Comparison of ENCODE assay signal across 8 mouse cellular contexts in the genomic region with DNA sequence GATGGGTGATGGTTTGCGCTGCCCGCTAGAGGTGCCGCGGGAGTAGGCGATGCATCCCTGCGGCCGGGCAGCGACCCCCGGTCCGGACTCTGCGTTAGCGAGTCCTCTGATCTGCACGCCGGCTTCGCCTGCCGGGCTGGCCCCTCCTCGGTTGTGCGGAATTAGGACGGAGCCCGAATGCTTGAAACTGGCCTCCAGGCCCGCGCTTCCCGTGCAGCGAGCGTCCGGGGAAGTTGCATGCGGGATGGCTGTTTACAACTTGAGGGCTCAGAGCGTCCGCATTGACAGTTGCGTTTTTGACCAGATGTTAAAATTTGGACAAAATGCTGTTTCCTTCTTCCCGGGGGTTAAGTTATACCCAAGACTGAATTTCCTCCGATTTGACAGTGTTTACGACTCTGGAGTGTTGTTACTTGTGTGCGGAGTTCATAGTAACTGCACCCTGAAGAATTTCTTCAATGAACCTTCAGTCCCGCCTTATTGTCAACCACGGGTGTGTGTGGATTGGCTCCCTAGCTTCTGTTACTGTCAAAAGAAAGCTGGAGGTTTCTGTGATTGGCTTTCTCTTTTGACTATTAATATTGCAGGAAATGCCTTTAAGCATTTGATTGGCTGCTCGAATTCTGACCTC. TPM values are rescaled to one million over a fixed set of nuclear protein-coding genes. Genes with fewer than 3 reads are reported as not detected.
DNase-seq lines count a peak whose midpoint lies in the region; ATAC-seq and TF ChIP-seq lines count a peak whose summit lies in the region.

No protein-coding gene starts in this region.

- no peaks in the 10 kb centered on the region for H3K36me3 ChIP-seq in ES-Bruce4 (ENCODE audit: control insufficient read depth, insufficient read depth, low read length, poor library complexity, severe bottlenecking)
- H3K36me3 ChIP-seq in forebrain, embryonic 11.5 days (ENCODE audit: control insufficient read depth, insufficient read depth, low read length) = no peaks in the 10 kb centered on the region
- no peaks in the 10 kb centered on the region for H3K36me3 ChIP-seq in heart, embryonic 16.5 days (ENCODE audit: control insufficient read depth, insufficient read depth)
- H3K36me3 ChIP-seq in liver, embryonic 15.5 days (replicated peaks) = no peaks in the 10 kb centered on the region
- H3K36me3 ChIP-seq in neural tube, embryonic 11.5 days (ENCODE audit: control insufficient read depth, insufficient read depth, low read length) = no peaks in the 10 kb centered on the region
- no peaks in the 10 kb centered on the region for H3K36me3 ChIP-seq in stomach, embryonic 16.5 days (ENCODE audit: control insufficient read depth, insufficient read depth, low read length)

- TF ChIP-seq POLR2A in ES-Bruce4 (IDR thresholded peaks at IDR 0.05; ENCODE audit: insufficient read depth, low read length) = no peak

- peaks cover 1% of the 10 kb centered on the region for H3K4me1 ChIP-seq in ES-Bruce4 (ENCODE audit: control insufficient read depth, insufficient read depth, low read length)
- H3K4me1 ChIP-seq in forebrain, embryonic 11.5 days (replicated peaks; ENCODE audit: control insufficient read depth, insufficient read depth, low read length) = 0 out of 2 replicates have a peak, but pooled peaks cover 4% of the 10 kb centered on the region
- peaks cover 5% of the 10 kb centered on the region for H3K4me1 ChIP-seq in heart, embryonic 16.5 days (ENCODE audit: control insufficient read depth, insufficient read depth, low read length)
- peaks cover 21% of the 10 kb centered on the region for H3K4me1 ChIP-seq in liver, embryonic 15.5 days (replicated peaks)
- 0 out of 2 replicates have a peak, but pooled peaks cover 3% of the 10 kb centered on the region for H3K4me1 ChIP-seq in neural tube, embryonic 11.5 days (ENCODE audit: control insufficient read depth, insufficient read depth, low read length)
- H3K4me1 ChIP-seq in stomach, embryonic 16.5 days (ENCODE audit: control insufficient read depth, insufficient read depth, low read length) = no peaks in the 10 kb centered on the region; the same call in 1 of the 2 replicates

- no peaks in the 10 kb centered on the region for H3K27me3 ChIP-seq in ES-Bruce4 (ENCODE audit: control insufficient read depth, insufficient read depth, low read length, poor library complexity, severe bottlenecking)
- H3K27me3 ChIP-seq in forebrain, embryonic 11.5 days (ENCODE audit: control insufficient read depth, insufficient read depth, low read length) = no peaks in the 10 kb centered on the region
- H3K27me3 ChIP-seq in heart, embryonic 16.5 days (ENCODE audit: control insufficient read depth, insufficient read depth, low read length) = no peaks in the 10 kb centered on the region
- peaks cover 18% of the 10 kb centered on the region for H3K27me3 ChIP-seq in liver, embryonic 15.5 days
- H3K27me3 ChIP-seq in neural tube, embryonic 11.5 days (ENCODE audit: control insufficient read depth, insufficient read depth, low read length) = no peaks in the 10 kb centered on the region
- no peaks in the 10 kb centered on the region for H3K27me3 ChIP-seq in stomach, embryonic 16.5 days (ENCODE audit: control insufficient read depth, insufficient read depth, low read length)

- no peak for TF ChIP-seq EP300 in ES-Bruce4 (IDR thresholded peaks at IDR 0.05; ENCODE audit: insufficient read depth, low read depth, low read length)

- peak overlapping the region; percentile 57 for H3K9ac ChIP-seq in ES-Bruce4 (ENCODE audit: low read depth, poor library complexity, severe bottlenecking)
- H3K9ac ChIP-seq in forebrain, embryonic 11.5 days (ENCODE audit: low read length) = peak overlapping the region; percentile 97
- peak overlapping the region; percentile 80 for H3K9ac ChIP-seq in heart, embryonic 16.5 days (ENCODE audit: low read length)
- H3K9ac ChIP-seq in liver, embryonic 15.5 days = peak overlapping the region; percentile 91
- H3K9ac ChIP-seq in neural tube, embryonic 11.5 days (ENCODE audit: low read length) = peak overlapping the region; percentile 98
- peak overlapping the region; percentile 98 for H3K9ac ChIP-seq in stomach, embryonic 16.5 days (ENCODE audit: low read length)

- peak overlapping the region; percentile 82 for H3K4me2 ChIP-seq in forebrain, embryonic 11.5 days (ENCODE audit: low read depth, low read length, severe bottlenecking)
- H3K4me2 ChIP-seq in heart, embryonic 16.5 days (ENCODE audit: low read depth, low read length) = peak overlapping the region; percentile 89
- H3K4me2 ChIP-seq in liver, embryonic 15.5 days = peak overlapping the region; percentile 93
- H3K4me2 ChIP-seq in neural tube, embryonic 11.5 days (ENCODE audit: low read depth) = peak overlapping the region; percentile 56
- H3K4me2 ChIP-seq in stomach, embryonic 16.5 days (ENCODE audit: low read depth, low read length) = peak overlapping the region; percentile 85

- H3K27ac ChIP-seq in ES-Bruce4 (ENCODE audit: insufficient read depth, low read length) = peak overlapping the region; percentile 13; the same call in 1 of the 2 replicates
- peak overlapping the region; percentile 99 for H3K27ac ChIP-seq in forebrain, embryonic 11.5 days (ENCODE audit: low read depth, low read length)
- H3K27ac ChIP-seq in heart, embryonic 16.5 days (ENCODE audit: low read length) = peak overlapping the region; percentile 72
- peak overlapping the region; percentile 97 for H3K27ac ChIP-seq in liver, embryonic 15.5 days (replicated peaks)
- H3K27ac ChIP-seq in neural tube, embryonic 11.5 days (ENCODE audit: low read depth, low read length) = peak overlapping the region; percentile 100; the same call in 1 of the 2 replicates
- H3K27ac ChIP-seq in stomach, embryonic 16.5 days (ENCODE audit: low read length) = peak overlapping the region; percentile 99

- whole genome bisulfite sequencing in forebrain, embryonic 11.5 days = 1% methylated on average over 37 of the region's 37 CpGs
- WGBS in heart, embryonic 16.5 days = under 1% methylated on average over 37 of the region's 37 CpGs
- under 1% methylated on average over 37 of the region's 37 CpGs for whole genome bisulfite sequencing in liver, embryonic 15.5 days (ENCODE audit: insufficient replicate concordance)
- under 1% methylated on average over 37 of the region's 37 CpGs for WGBS in neural tube, embryonic 11.5 days
- 1% methylated on average over 37 of the region's 37 CpGs for WGBS in stomach, embryonic 16.5 days

- peak; percentile 13 for ATAC-seq in forebrain, embryonic 11.5 days (replicated peaks; ENCODE audit: low FRiP score)
- ATAC-seq in heart, embryonic 16.5 days (replicated peaks; ENCODE audit: extremely low read depth, insufficient read depth, low FRiP score) = peak; percentile 30; the same call in 1 of the 2 replicates
- peak; percentile 48 for ATAC-seq in liver, embryonic 15.5 days (ENCODE audit: insufficient read depth)
- ATAC-seq in neural tube, embryonic 11.5 days (ENCODE audit: insufficient read depth, low FRiP score, low TSS enrichment) = peak; percentile 17
- ATAC-seq in stomach, embryonic 16.5 days (ENCODE audit: insufficient read depth, low FRiP score) = peak; percentile 36; the same call in 1 of the 2 replicates

- H3K9me3 ChIP-seq in ES-Bruce4 (replicated peaks; ENCODE audit: control insufficient read depth, insufficient read depth, low read length, poor library complexity, severe bottlenecking) = no peaks in the 10 kb centered on the region
- no peaks in the 10 kb centered on the region for H3K9me3 ChIP-seq in forebrain, embryonic 11.5 days (ENCODE audit: control insufficient read depth, low read length)
- no peaks in the 10 kb centered on the region for H3K9me3 ChIP-seq in heart, embryonic 16.5 days (replicated peaks; ENCODE audit: control insufficient read depth, low read length)
- no peaks in the 10 kb centered on the region for H3K9me3 ChIP-seq in liver, embryonic 15.5 days (replicated peaks)
- H3K9me3 ChIP-seq in neural tube, embryonic 11.5 days (ENCODE audit: control insufficient read depth, low read length) = no peaks in the 10 kb centered on the region
- no peaks in the 10 kb centered on the region for H3K9me3 ChIP-seq in stomach, embryonic 16.5 days (replicated peaks; ENCODE audit: control insufficient read depth, low read length)

- no peak for TF ChIP-seq CTCF in ES-Bruce4 (IDR thresholded peaks at IDR 0.05; ENCODE audit: low read depth, low read length)

- peak; percentile 86 for DNase-seq in c-Kit-positive CD71-positive TER-119-positive erythroid progenitor cells, embryonic 14.5 days (ENCODE audit: low spot score)
- peak; percentile 76 for DNase-seq in forebrain, embryonic 11.5 days (ENCODE audit: low spot score)
- peak; percentile 71 to 88 for DNase-seq in kidney, postnatal 36 days
- peak; percentile 70 for DNase-seq in neural tube, embryonic 11.5 days (ENCODE audit: low spot score)

- peak overlapping the region; percentile 79 for H3K4me3 ChIP-seq in ES-Bruce4 (ENCODE audit: low read depth, low read length)
- H3K4me3 ChIP-seq in forebrain, embryonic 11.5 days (ENCODE audit: low read depth, low read length) = peak overlapping the region; percentile 87
- peak overlapping the region; percentile 88 for H3K4me3 ChIP-seq in heart, embryonic 16.5 days (ENCODE audit: low read length)
- H3K4me3 ChIP-seq in liver, embryonic 15.5 days (replicated peaks) = peak overlapping the region; percentile 86
- peak overlapping the region; percentile 56 for H3K4me3 ChIP-seq in neural tube, embryonic 11.5 days (ENCODE audit: low read depth, low read length)
- H3K4me3 ChIP-seq in stomach, embryonic 16.5 days (replicated peaks; ENCODE audit: low read length) = peak overlapping the region; percentile 96

RNA-seq across cellular contexts. Expression of gene Epc2, which starts 1.3 kb away (rescaled TPM):
- 27.5 and 38.8 TPM in 2 replicates for polyA plus RNA-seq in ES-Bruce4 (2011; ENCODE audit: insufficient read depth, insufficient read length, low read depth, missing spikeins)
- polyA plus RNA-seq in forebrain, embryonic 11.5 days (2014; fragmentation: Nextera tagmentation; extraction: Ambion mirVana) = 12.3 and 14.4 TPM in 2 replicates
- 4.3 and 4.6 TPM in 2 replicates for polyA plus RNA-seq in heart, embryonic 16.5 days (2015; fragmentation: Nextera tagmentation; extraction: Ambion mirVana)
- 2.0 and 2.1 TPM in 2 replicates for polyA plus RNA-seq in liver, embryonic 15.5 days (2015; fragmentation: Nextera tagmentation; extraction: Ambion mirVana)
- polyA plus RNA-seq in neural tube, embryonic 11.5 days (2014; fragmentation: Nextera tagmentation; extraction: Ambion mirVana) = 11.1 and 12.3 TPM in 2 replicates
- polyA plus RNA-seq in stomach, embryonic 16.5 days (2015; fragmentation: Nextera tagmentation; extraction: Ambion mirVana) = 4.7 and 6.1 TPM in 2 replicates

Comparison
In these comparisons a context has a peak if more than half of its experiments do, and no peak if none do; other contexts are left out.
1. Peak in every context shown above with its lines: DNase-seq, ATAC-seq, H3K4me3 ChIP-seq and H3K27ac ChIP-seq.
2. H3K27ac ChIP-seq: peak in every context shown above with its lines; median percentile 100 in neural tube, embryonic 11.5 days; 99 in forebrain, embryonic 11.5 days; 99 in stomach, embryonic 16.5 days; 97 in liver, embryonic 15.5 days; 72 in heart, embryonic 16.5 days; 13 in ES-Bruce4.